Mouse (Mus musculus) kidney, adult 2 months (tissue): ENCODE results near the gene Xylt1. TPM values are rescaled to one million over a fixed set of nuclear protein-coding genes. Genes with fewer than 3 reads are reported as not detected.

ENCODE experiments used
- DNase-seq: peaks from one replicate; pipeline ENCODE4 v3.0.0; 2021
- H3K27ac ChIP-seq: fragments of 200-500 bp; 2 replicates; pipeline ENCODE4 v1.5.1; 2012; ENCODE audit warnings: low read depth, low read length, control low read depth, inconsistent platforms; ENCODE audit not compliant: insufficient read depth
- H3K27me3 ChIP-seq: fragments of 200-500 bp; replicated peaks from 2 replicates; pipeline ENCODE4 v1.6.1; 2012; ENCODE audit warnings: mild to moderate bottlenecking, moderate library complexity, low read length, inconsistent platforms; ENCODE audit not compliant: control insufficient read depth, insufficient read depth
- H3K36me3 ChIP-seq: fragments of 200-500 bp; 2 replicates; pipeline ENCODE4 v1.6.1; 2012; ENCODE audit warnings: mild to moderate bottlenecking, moderate library complexity, low read length, inconsistent platforms; ENCODE audit not compliant: control insufficient read depth, insufficient read depth
- H3K4me1 ChIP-seq: fragments of 200-500 bp; 2 replicates; pipeline ENCODE4 v1.6.1; 2011; ENCODE audit warnings: low read length; ENCODE audit not compliant: control insufficient read depth, insufficient read depth
- H3K4me3 ChIP-seq: fragments of 200-500 bp; 2 replicates; pipeline ENCODE4 v1.5.1; 2011; ENCODE audit warnings: mild to moderate bottlenecking, low read depth, low read length, control low read depth; ENCODE audit not compliant: insufficient read depth
- CTCF ChIP-seq: fragments of 200-500 bp; conservative IDR thresholded peaks from 2 replicates; pipeline ENCODE4 v1.5.1; 2011; ENCODE audit warnings: low read depth, mild to moderate bottlenecking, control low read depth, low read length, moderate library complexity, mixed read lengths; ENCODE audit not compliant: insufficient read depth, insufficient read length
- POLR2A ChIP-seq: fragments of 200-500 bp; IDR thresholded peaks from one replicate; pipeline ENCODE4 v1.6.1; 2011; ENCODE audit warnings: low read depth, low read length, control low read depth
- WGBS: fragments of 180-500 bp; shearing (Covaris S2); methylation state at CpG from one replicate; pipeline ENCODE4 v1.1.7; 2018; 5-methylcytosine and 5-hydroxymethylcytosine counted together
- polyA plus RNA-seq: library from polyadenylated mRNA; depleted of rRNA; stranded (reverse); fragments of >200 nt; gene quantifications from 2 replicates; pipeline ENCODE4 v1.2.3, GENCODE M21; 2012

The Xylt1 gene
- polyA plus RNA-seq, 1 experiment = 6.1 TPM

GRCm38 (mm10) chr7:117420836-117421566 lies 40.2 kb downstream of the Xylt1 start:
- H3K27me3 ChIP-seq = no peaks in the 10 kb centered on the region
- no peak for DNase-seq
- 62% methylated on average over 11 of the region's 11 CpGs for WGBS
- no peaks in the 10 kb centered on the region for H3K36me3 ChIP-seq
- peaks cover 11% of the 10 kb centered on the region; the same call in 1 of the 2 replicates for H3K4me1 ChIP-seq
- no peak overlapping the region for H3K27ac ChIP-seq
- TF ChIP-seq POLR2A (no peak), CTCF (no peak)
- H3K4me3 ChIP-seq = no peak overlapping the region

DNA sequence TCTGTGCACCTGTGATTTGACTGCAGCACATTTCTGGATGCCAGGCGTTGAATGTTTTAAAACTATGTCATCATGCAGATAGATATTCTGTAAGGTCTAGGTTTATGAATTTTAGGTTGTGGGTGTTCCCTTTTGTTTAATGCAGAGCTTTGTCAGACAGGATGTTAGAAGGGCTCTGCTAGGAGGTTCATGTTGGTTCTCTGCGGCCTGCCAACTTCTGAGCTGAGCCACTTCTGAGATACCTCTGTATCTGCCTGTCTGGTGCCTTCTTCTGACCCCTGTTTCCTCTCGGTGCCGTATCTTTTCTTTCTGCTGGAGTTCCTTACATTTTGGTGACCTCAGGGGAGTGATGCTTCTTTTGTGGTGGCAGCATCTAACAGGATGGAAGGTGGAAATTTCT lies 44.1 kb downstream of the Xylt1 start:
- DNase-seq = no peak
- Histone ChIP-seq H3K27ac (no peak overlapping the region), H3K36me3 (no peaks in the 10 kb centered on the region), H3K4me3 (no peak overlapping the region), H3K27me3 (no peaks in the 10 kb centered on the region), H3K4me1 (peaks cover 15% of the 10 kb centered on the region; the same call in 1 of the 2 replicates)
- TF ChIP-seq POLR2A = no peak
- TF ChIP-seq CTCF = no peak
- 78% methylated on average over 4 of the region's 4 CpGs for WGBS

GRCm38 (mm10) chr7:117426366-117426765 lies 45.6 kb downstream of the Xylt1 start:
- DNase-seq = peak; percentile 91
- TF ChIP-seq POLR2A = no peak
- TF ChIP-seq CTCF = no peak
- Histone ChIP-seq H3K27me3 (no peaks in the 10 kb centered on the region), H3K27ac (peak overlapping the region; percentile 83), H3K36me3 (no peaks in the 10 kb centered on the region), H3K4me3 (no peak overlapping the region), H3K4me1 (peaks cover 18% of the 10 kb centered on the region; the same call in 1 of the 2 replicates)
- 60% methylated on average over 4 of the region's 4 CpGs for WGBS

- TF ChIP-seq CTCF (no peak), POLR2A (no peak)
- Histone ChIP-seq H3K4me3 (no peak overlapping the region), H3K4me1 (peaks cover 27% of the 10 kb centered on the region; the same call in 1 of the 2 replicates), H3K36me3 (no peaks in the 10 kb centered on the region), H3K27ac (no peak overlapping the region), H3K27me3 (no peaks in the 10 kb centered on the region)
- WGBS = 56% methylated on average over 8 of the region's 8 CpGs
- no peak for DNase-seq
Measured at GRCm38 (mm10) chr7:117428690-117429224, 48.0 kb downstream of the Xylt1 start.

DNA sequence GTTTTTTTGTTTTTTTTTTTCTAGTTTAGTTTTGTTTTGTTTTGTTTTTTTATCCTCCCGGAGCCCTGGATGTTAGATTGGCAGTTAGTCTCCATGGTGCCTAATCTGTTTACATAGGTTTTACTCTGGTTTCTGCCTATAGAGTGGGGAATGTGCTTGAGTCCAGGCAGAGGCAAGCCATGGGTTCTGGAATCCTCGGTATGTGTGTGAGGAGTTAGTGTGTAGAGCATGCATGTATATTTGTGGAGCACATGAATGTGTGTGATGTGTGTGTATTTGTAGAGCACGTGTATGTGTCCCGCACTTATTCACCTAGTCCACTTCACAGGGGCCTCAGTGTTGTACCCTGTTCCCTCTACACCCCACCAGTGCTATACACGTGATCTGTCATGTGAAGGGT lies 48.7 kb downstream of the Xylt1 start:
- Histone ChIP-seq H3K27me3 (no peaks in the 10 kb centered on the region), H3K27ac (no peak overlapping the region; the same call in 1 of the 2 replicates), H3K4me1 (peaks cover 31% of the 10 kb centered on the region; the same call in 1 of the 2 replicates), H3K36me3 (no peaks in the 10 kb centered on the region), H3K4me3 (no peak overlapping the region)
- TF ChIP-seq CTCF = no peak
- no peak for TF ChIP-seq POLR2A
- 85% methylated on average over 5 of the region's 5 CpGs for WGBS
- DNase-seq = no peak

DNA sequence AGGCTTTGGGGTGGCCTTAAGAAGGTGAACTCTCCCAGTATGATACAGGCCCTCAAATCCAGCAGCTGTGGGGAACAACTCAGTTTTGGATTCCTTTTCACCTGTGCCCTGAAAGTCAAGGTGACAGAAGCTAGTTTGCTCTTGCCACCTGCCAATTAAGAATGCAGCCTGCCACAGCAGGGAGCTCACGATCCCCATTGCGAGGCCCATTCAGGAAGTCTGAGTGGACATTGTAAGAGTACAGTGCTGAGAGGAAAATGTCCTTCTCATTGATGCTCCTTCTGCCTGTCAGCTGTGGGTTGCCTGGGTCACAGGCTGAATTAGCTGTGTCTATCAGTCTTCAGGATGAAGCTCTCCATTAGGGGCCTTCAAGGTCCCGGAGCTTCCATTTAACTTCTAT lies 49.1 kb downstream of the Xylt1 start:
- Histone ChIP-seq H3K4me3 (no peak overlapping the region), H3K27me3 (no peaks in the 10 kb centered on the region), H3K27ac (peak overlapping the region; percentile 3; the same call in 1 of the 2 replicates), H3K4me1 (peaks cover 33% of the 10 kb centered on the region), H3K36me3 (no peaks in the 10 kb centered on the region)
- no peak for DNase-seq
- WGBS = 68% methylated on average over 3 of the region's 3 CpGs
- TF ChIP-seq POLR2A = no peak
- no peak for TF ChIP-seq CTCF

DNA sequence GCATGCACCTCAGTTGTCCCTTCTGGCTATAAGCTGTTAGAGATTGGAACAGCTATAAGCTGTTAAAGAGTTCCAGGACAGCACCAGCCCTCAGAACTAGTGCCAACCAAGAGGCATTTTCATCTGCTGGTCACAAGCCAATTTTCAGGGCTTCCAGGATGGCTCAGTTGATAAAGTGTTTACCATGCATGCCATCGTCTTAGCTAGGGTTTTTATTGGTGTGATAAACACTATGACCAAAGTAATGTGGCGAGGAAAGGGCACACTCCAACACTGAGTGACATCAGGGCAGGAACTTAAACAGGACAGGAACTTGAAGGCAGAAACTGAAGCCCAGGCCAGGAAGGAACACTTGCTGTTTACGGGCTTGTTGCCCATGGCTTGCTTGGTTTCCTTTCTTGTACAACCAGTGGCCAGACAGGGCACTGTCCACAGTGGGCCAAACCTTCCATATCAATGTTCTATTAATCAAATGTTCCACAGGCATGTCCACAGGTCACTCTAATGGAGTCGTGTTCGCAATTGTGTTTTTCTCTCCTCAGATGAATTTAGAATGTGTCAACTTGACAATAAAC lies 49.7 kb downstream of the Xylt1 start:
- H3K4me1 ChIP-seq = peaks cover 39% of the 10 kb centered on the region
- 66% methylated on average over 5 of the region's 5 CpGs for WGBS
- H3K27ac ChIP-seq = peak overlapping the region; percentile 3; the same call in 1 of the 2 replicates
- DNase-seq = no peak
- H3K4me3 ChIP-seq = no peak overlapping the region
- no peak for TF ChIP-seq CTCF
- no peak for TF ChIP-seq POLR2A
- no peaks in the 10 kb centered on the region for H3K36me3 ChIP-seq
- H3K27me3 ChIP-seq = no peaks in the 10 kb centered on the region
